Mouse (Mus musculus) ES-E14 (cell line): ENCODE results near the gene Coq7. TPM values are rescaled to one million over a fixed set of nuclear protein-coding genes. Genes with fewer than 3 reads are reported as not detected.

Source experiments
- DNase-seq: peaks from one replicate; pipeline ENCODE4 v3.0.0-alpha.2; 2013; ENCODE audit warnings: low read depth, low spot score
- H3K27ac ChIP-seq: 2 replicates; pipeline ENCODE4 v1.5.1; 2012; ENCODE audit warnings: low read depth, mild to moderate bottlenecking, low read length, moderate library complexity, mixed read lengths; ENCODE audit not compliant: poor library complexity, insufficient read depth, severe bottlenecking
- H3K36me3 ChIP-seq: 2 replicates; pipeline ENCODE4 v1.6.1; 2012; ENCODE audit warnings: mild to moderate bottlenecking, low read length, moderate library complexity, mixed read lengths; ENCODE audit not compliant: control insufficient read depth, poor library complexity, insufficient read depth, severe bottlenecking
- H3K4me1 ChIP-seq, 2 experiments: fragments of 150-350 bp in 1 of 2; sonication (generic) in 1 of 2; 2 replicates each; pipeline ENCODE4 v1.6.1; 2012; ENCODE audit warnings: low read length in 2 of 2, mild to moderate bottlenecking in 1 of 2, mixed read lengths in 1 of 2; ENCODE audit not compliant: control insufficient read depth in 2 of 2, insufficient read depth in 2 of 2, poor library complexity in 1 of 2
- H3K4me3 ChIP-seq, 2 experiments: fragments of 150-350 bp in 1 of 2; sonication (generic) in 1 of 2; 2 replicates each; pipeline ENCODE4 v1.5.1; 2012; ENCODE audit warnings: low read length in 2 of 2, low read depth in 1 of 2, mild to moderate bottlenecking in 1 of 2, mixed read lengths in 1 of 2; ENCODE audit not compliant: insufficient read depth in 1 of 2, poor library complexity in 1 of 2, severe bottlenecking in 1 of 2
- H3K9ac ChIP-seq: 2 replicates; pipeline ENCODE4 v1.6.1; 2012; ENCODE audit warnings: low read depth, mild to moderate bottlenecking, low read length, mixed read lengths; ENCODE audit not compliant: poor library complexity, insufficient read depth, severe bottlenecking
- H3K9me3 ChIP-seq: fragments of 150-350 bp; sonication (generic); 2 replicates; pipeline ENCODE4 v1.6.1; 2012; ENCODE audit warnings: low read depth, mild to moderate bottlenecking, low read length; ENCODE audit not compliant: control insufficient read depth, insufficient read depth
- CHD2 ChIP-seq: IDR thresholded peaks from 2 replicates; pipeline ENCODE4 v1.6.1; 2014; ENCODE audit warnings: mild to moderate bottlenecking, low read depth, low read length, inconsistent platforms
- HCFC1 ChIP-seq: IDR thresholded peaks from 2 replicates; pipeline ENCODE4 v1.6.1; 2012; ENCODE audit warnings: low read length, inconsistent platforms, borderline replicate concordance; ENCODE audit not compliant: insufficient read depth
- MAFK ChIP-seq: IDR thresholded peaks from 2 replicates; pipeline ENCODE4 v1.6.1; 2014; ENCODE audit warnings: mild to moderate bottlenecking, low read depth, low read length, inconsistent platforms; ENCODE audit not compliant: insufficient read depth
- ZC3H11A ChIP-seq: IDR thresholded peaks from 2 replicates; pipeline ENCODE4 v1.6.1; 2012; ENCODE audit warnings: low read depth, mild to moderate bottlenecking, inconsistent platforms, low read length, borderline replicate concordance
- ZNF384 ChIP-seq: IDR thresholded peaks from 2 replicates; pipeline ENCODE4 v1.6.1; 2012; ENCODE audit warnings: low read depth, low read length, inconsistent platforms
- in situ Hi-C, 2 experiments: fragments of 600-800 bp; cut with MboI; formaldehyde crosslinking; loops; one replicate each; pipeline ENCODE4 v1.15.1; 2025; ENCODE audit warnings: low sequenced_read_pairs in 2 of 2, inconsistent platforms in 1 of 2; ENCODE audit not compliant: unreplicated experiment in 2 of 2
- total RNA-seq: library from RNA; depleted of rRNA; stranded (reverse); fragments of 300-350 nt; gene quantifications from 2 replicates; pipeline ENCODE4 v1.2.3, GENCODE M21; 2012

Gene Coq7
- total RNA-seq, 1 experiment = 63.7 TPM

GRCm38 (mm10) chr7:118535076-118535475 lies 1.9 kb upstream of the Coq7 start:
- DNase-seq = no peak
- Histone ChIP-seq H3K4me1 (no peaks in the 10 kb centered on the region), H3K4me3 (no peak overlapping the region), H3K36me3 (no peaks in the 10 kb centered on the region), H3K27ac (no peak overlapping the region), H3K9ac (no peak overlapping the region), H3K9me3 (no peaks in the 10 kb centered on the region)
- in situ Hi-C loops = no loop called here
- TF ChIP-seq HCFC1 (no peak), ZC3H11A (no peak), MAFK (no peak), CHD2 (no peak), ZNF384 (no peak)

- no peak for DNase-seq
- H3K27ac ChIP-seq = no peak overlapping the region
- H3K36me3 ChIP-seq = no peaks in the 10 kb centered on the region
- TF ChIP-seq ZC3H11A = no peak
- TF ChIP-seq ZNF384 = no peak
- TF ChIP-seq HCFC1 = no peak
- no peak for TF ChIP-seq MAFK
- no peak for TF ChIP-seq CHD2
- in situ Hi-C loops = no loop called here
- H3K9ac ChIP-seq = no peak overlapping the region
- H3K4me3 ChIP-seq = no peak overlapping the region
- H3K4me1 ChIP-seq = no peaks in the 10 kb centered on the region
- no peaks in the 10 kb centered on the region for H3K9me3 ChIP-seq
Observed at GRCm38 (mm10) chr7:118534326-118534725, 1.2 kb upstream of the Coq7 start.

GRCm38 (mm10) chr7:118532519-118533177 lies 508 bp downstream of the Coq7 start:
- Histone ChIP-seq H3K4me3 (peak overlapping the region; percentile 84 to 99), H3K36me3 (no peaks in the 10 kb centered on the region), H3K27ac (peak overlapping the region; percentile 98), H3K9ac (peak overlapping the region; percentile 99), H3K4me1 (no peaks in the 10 kb centered on the region), H3K9me3 (no peaks in the 10 kb centered on the region)
- in situ Hi-C loops = no loop called here
- peak; percentile 92 for DNase-seq
- TF ChIP-seq ZC3H11A (no peak), MAFK (no peak), HCFC1 (peak; percentile 66)

DNA sequence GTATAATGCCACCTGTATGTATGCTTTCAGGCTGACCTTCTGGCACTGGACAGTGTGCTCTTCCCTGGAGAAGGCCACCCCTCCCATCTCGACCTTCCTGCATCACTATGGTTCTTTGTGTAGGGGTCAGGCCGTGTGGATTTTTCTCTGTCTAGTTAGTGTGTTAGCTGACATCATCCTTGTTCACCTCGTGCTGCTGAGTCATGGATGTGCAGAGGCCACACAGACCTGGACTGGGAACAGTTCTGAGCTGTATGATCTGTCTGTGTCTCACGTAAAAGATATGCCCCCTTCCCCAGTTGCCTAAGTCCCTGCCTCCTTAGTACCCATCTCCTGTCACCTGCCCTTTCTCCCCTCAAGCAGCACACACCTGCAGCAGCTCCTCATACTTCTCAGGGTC lies 6.2 kb downstream of the Coq7 start:
- H3K9me3 ChIP-seq = no peaks in the 10 kb centered on the region
- no peak for DNase-seq
- no peaks in the 10 kb centered on the region for H3K4me1 ChIP-seq
- TF ChIP-seq HCFC1 = no peak
- TF ChIP-seq CHD2 = no peak
- no peak for TF ChIP-seq MAFK
- no peak for TF ChIP-seq ZC3H11A
- no peak for TF ChIP-seq ZNF384
- no peak overlapping the region for H3K4me3 ChIP-seq
- H3K27ac ChIP-seq = no peak overlapping the region
- H3K36me3 ChIP-seq = peaks cover 9% of the 10 kb centered on the region; the same call in 1 of the 2 replicates
- no peak overlapping the region for H3K9ac ChIP-seq
- in situ Hi-C loops = no loop called here

- H3K27ac ChIP-seq = no peak overlapping the region
- H3K36me3 ChIP-seq = peaks cover 5% of the 10 kb centered on the region; the same call in 1 of the 2 replicates
- no peaks in the 10 kb centered on the region for H3K9me3 ChIP-seq
- peaks cover 0 to 2% of the 10 kb centered on the region in 2 experiments; a peak in 1 of 4 replicates for H3K4me1 ChIP-seq
- no peak for TF ChIP-seq ZNF384
- no peak for TF ChIP-seq MAFK
- no peak for TF ChIP-seq HCFC1
- no peak for TF ChIP-seq CHD2
- no peak for TF ChIP-seq ZC3H11A
- no peak overlapping the region for H3K4me3 ChIP-seq
- H3K9ac ChIP-seq = no peak overlapping the region
- no peak for DNase-seq
- in situ Hi-C loops = no loop called here
Observed at GRCm38 (mm10) chr7:118522077-118522476, 11.1 kb downstream of the Coq7 start.
